Mouse (Mus musculus) kidney, adult 9 months (tissue): ENCODE results near the gene Chchd5.

Experiments
- DNase-seq: peaks from one replicate; pipeline ENCODE4 v3.0.0; 2022

The Chchd5 gene

DNA sequence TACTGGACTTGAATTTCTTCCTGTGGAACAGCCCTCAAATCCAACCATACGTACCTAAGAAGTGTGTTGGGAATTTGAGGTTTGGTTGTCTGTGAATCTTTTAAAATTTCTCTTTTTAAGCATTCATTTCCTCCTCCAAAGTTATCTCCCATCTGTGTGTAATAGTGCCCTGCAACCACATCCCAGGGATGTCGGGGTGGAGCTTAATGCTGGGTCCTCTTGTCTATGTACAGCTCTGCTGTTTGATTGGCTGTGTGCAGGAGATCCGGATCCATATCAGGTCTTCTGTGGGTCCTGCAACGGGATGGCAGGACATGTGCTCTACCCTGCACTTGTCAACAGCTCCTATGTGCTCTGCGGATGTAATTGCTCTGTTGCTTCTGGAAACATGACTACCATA is 35.3 kb downstream of the Chchd5 start:
- DNase-seq, result no peak

DNA sequence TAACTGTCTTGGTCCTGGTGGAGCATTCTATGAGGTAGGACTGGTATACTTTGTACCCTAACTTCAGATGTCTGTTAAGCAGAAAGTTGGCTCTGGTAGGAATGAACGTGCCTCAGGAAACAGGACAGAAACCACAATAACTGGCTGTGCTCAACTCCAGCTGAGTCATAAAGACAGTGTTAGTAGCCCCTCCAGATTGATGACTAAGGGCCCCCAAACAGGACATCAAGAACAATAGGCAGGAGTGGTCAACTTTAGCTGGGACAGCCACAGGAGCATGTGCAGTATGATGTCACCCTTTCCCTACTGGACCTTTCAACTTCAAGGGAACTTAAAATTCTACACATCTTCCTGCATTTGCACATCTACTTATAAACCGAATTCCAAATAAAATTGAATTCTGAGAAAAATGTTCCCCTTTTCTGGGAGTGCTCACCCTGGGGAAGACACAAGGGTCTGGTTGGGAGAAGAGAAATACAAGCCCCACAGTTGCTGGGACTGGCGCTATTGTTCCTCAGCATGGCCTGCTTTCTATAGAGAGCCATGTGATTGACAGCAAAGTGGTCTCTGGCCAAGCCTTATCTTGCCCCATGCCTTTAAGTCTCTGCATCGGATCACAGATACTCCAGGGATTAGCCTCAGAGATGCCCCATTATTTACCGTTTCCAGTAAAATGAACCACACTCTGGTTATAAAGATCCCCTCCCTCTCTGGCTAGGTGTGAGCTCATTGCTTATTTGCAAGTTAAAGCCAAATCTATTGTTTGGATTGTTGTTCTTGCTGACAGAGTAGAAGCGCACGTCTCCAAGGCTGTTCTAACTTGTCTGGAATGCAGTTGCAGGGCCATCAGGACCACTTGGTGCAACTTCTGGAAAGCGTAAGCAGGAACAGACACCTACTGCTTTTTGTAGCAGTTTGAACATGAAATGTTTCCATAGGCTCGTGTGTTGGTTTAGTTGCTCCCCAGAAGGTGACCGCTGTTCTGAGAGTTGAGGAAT is 37.3 kb downstream of the Chchd5 start:
- no peak for DNase-seq

DNA sequence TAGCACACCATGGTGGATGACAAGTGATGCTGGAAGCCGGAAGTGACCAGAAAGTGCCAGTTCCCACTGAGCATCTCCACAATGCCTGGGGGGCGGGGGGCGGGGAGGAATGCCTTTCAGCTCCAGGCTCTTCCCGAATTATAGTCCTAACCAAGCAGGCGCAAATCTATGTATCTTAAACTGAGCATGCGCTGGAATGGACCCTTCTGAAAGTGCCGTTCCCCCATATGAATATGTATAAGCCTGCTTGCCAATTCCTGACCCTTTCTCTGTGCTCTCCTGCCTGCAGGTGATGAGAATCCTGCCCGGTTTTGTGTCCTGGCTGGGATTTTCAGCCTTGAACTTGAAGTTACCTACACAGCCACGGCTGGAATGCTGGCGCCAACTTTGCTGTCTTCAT is 43.9 kb downstream of the Chchd5 start:
- no peak for DNase-seq

DNA sequence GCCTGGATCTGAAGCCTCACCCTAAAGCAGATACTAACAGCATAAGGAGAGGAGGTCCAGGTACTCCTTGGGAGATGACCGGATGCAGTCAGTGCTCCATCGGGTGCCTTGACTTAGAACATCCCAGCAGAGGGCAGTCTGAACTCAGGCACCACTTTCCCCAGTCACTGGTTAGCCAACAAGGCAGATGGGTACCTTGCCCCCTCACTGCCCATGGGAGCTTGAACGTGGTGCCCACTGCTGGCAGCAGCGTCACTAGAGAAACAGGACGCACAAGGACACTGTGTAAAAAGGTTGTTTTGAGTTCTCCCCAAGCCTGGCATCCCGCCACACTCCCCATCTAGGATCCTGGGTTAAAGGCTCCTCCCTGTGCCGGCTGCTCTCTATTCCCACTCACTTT is 45.0 kb downstream of the Chchd5 start:
- peak; percentile 77 for DNase-seq

DNA sequence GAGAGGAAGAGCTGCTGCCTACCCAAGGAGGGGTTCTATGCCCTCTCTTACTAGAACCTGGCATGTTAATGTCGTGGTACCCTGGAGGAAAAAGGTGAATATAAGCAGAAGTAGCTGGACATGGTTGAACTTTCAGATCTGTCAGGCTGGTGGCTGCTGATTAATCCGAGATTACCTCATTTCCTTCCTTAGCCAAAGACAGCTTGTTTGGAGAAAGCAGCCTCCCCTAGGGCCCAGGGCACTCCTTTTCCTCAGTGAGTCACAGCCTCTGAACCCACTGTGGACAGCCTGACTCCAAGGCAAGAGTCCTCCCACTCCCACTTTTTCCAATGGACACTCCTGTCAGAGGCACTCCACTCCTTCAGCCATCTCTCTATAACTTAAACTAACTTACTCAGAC is 46.1 kb downstream of the Chchd5 start:
- DNase-seq, result peak; percentile 43

DNA sequence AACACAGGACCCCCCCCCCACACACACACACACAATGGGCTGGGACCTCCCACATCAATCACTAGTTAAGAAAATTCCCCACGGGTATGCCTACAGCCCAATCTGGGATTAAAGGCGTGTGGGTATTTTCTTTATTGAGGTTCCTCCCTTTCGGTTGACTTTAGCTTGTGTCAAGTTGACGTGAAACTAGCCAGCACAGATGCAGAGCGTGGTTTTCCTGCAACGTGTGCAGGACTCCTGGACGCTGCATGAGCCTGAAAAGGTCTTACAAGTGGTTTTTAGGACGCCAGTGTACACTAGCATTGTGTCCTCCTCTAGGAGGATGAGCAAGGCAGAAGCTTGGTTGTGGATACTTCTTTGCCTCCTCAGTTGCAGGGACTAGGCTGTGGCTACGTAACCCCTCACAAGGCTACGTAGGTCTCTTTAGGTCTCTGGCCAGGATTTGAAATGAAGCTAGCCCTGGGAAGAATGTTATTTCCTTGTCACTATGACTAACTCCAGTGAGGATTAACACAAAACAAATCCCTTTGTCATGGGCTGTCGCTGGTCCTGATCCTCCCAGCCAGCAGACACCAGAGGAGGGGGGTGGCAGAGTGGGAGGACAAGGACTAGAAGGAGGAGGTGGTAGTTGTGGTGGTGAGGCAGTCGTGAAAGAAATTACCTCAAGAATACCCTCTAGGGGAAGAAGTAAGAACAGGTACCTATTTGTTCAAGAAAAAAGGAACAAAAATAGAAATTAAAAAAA is 47.3 kb downstream of the Chchd5 start:
- DNase-seq, result no peak

DNA sequence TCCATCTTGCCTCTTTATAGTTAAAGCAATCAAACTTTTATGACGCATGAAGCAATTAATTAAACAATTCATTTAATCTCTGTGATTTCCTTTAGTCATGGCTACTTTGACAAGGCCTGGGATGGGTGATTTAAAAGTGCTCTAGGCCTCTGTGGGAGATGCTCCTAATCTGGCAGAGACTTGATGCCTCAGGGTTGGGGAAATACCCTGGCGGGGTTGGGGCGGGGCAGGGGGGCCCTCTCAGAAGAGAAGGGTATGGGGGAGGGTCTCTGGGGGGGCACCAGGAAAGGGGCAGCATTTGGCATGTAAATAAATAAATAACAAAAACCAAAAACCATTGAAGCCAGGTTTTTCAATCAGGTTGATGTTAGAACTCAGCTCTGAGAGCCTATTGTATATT is 48.2 kb downstream of the Chchd5 start:
- no peak for DNase-seq

DNA sequence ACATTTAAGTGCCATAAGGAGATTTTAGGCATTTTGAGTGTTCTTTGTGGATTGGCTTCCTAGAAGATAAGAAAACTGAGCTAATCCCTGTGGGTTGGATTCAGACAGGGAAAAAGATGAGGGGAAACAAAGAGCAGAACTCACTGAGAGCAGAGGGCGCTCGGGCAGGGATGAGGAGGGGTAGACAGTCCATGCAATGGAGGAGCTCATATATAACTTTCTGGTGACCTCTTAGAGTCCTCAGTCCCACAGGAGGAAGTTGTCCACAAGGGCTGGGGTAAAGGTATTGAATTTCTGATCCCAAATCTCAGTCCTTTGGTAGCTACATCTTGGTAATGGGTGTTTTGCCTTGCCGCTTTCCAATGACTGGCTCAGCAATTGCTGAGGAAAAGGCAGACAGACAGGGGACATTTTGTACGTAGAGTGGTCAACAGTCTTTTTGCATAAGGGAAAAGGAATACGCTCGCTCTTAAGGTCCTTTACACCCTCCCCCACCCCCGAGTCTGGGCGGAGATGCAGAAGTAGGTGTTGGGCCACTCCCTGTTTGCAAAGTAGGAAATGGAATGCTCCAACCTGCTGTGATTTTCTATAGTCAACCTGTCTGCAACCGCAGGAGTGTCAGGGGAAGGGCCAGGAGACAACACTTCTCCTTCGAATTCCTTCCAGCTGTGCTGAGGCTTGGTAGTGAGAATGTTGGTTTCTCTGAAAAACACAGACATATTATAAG is 48.8 kb downstream of the Chchd5 start:
- DNase-seq, result no peak

DNA sequence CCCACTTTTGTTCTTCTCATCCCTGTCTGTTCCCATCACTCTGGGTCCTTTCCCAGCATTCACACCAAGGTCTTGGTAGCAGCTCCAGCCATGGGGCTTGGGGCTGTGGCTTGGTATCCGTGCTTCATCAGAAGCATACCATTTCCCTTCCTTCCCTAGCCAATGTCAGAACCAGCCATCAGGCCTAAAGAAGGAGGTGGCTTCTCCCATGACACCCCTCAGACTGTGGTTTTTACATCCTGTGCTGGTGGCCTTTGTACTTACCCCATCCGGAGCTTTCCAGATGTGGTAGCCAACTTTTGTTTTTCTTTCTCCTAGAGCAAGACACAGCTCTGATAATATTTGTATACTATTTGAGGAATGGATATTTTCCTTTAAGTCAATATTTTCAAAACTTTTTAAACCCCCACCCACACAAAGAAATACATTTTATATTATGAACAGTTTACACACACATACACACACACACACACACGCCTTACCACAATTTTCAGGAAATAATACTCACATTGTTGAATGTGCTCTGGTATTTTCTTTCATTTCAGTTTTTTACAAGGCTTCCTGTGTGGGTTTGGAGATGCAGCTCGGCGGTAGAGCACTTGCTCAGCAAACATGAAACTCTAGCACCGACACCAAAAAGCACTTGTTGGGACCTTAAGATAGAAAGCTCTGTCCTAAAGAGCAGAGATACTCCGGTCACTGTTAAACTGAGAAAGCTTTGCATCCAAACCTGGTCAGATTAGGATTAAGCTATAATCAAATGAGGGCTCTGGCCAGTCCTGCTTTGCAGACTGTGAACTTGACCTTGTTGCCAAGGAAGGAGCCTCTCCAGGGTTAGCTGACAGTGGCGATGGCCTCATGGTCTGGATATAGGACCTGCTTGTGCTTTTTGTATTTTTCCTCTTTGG is 50.7 kb downstream of the Chchd5 start:
- DNase-seq, result no peak

DNA sequence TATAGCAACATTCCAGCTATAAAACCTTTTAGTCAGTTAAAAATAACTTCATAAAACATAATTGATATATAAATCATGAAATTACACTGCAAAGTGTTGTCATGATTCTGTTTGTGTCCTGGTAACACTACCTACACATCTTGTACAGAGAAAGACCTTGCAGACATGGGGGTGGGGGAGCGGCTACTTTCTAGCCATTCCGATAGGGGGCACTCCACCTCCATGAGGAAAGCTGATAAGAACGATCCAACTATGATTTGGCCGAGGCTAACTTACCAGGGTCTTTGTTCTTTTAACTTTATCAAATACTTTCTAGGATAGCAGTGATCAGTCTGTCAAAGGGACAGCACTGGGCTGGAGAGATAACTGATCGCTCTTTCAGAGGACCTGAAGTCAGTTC is 52.0 kb downstream of the Chchd5 start:
- no peak for DNase-seq

DNA sequence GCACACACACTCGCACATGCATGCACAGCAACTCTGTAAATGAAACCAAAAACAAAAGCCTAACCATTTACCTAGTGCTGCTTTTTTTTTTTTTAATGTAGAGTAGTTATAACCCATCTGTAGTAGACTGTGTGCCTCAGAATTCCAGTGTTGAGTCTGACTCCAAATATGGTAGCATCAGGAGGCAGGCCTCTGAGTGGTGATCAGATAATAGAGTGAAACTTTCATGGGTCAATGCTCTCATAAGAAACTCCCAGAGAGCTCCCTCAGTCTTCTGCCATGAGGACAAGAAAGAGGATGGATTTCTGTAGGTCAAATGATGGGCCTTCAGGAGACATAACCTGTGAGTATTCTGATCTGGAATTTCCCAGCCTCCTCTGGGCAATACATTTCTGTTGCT is 52.9 kb downstream of the Chchd5 start:
- DNase-seq, result no peak

DNA sequence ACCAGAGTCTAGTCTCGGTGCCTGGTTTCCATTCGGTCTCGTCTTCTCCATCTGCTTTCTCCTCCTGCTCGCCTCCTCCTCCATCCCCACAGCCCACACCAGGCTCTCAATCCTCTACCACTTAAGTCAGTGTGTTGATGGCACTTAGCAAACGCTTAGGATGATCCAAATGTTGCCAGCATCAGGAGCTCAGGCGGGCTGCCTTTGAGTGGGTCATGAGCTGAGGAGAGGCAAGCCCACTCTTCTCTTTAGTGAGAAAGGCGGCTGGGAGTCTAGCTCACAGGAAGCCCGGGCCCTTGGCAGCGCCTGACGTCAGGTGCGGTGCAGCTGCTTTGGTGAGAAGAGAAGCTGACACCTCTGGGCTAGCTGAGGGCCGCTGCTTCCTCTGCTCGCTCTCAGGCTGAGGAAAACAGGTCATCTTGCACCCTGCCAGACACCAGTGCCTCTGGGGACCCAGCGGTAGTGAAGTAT is 54.1 kb downstream of the Chchd5 start:
- no peak for DNase-seq
